Mouse (Mus musculus) urinary bladder, postnatal 0 days (tissue): ENCODE results near the gene Ppp1r17. TPM values are rescaled to one million over a fixed set of nuclear protein-coding genes. Genes with fewer than 3 reads are reported as not detected.

ENCODE experiments used
- polyA plus RNA-seq: library from polyadenylated mRNA; unstranded; fragments of >200 nt; fragmentation: Nextera tagmentation; extraction: Ambion mirVana; gene quantifications from 2 replicates; pipeline ENCODE4 v1.2.1, GENCODE M21; 2015

Ppp1r17 gene
- polyA plus RNA-seq, result not detected in 2 replicates

GRCm38 (mm10) chr6:56017291-56017994, at the start of gene Ppp1r17:
Gene Ppp1r17 (plus strand): TSS chr6:56017497.

Other genes with a start within 250 kb of the Ppp1r17 start
- 0.26 and 0.28 TPM in 2 replicates for gene Itprid1, start 180.6 kb upstream of the Ppp1r17 start, polyA plus RNA-seq